Mouse (Mus musculus) kidney, embryonic 14.5 days (tissue): ENCODE measurements around the gene Adh1. TPM values are rescaled to one million over a fixed set of nuclear protein-coding genes. Genes with fewer than 3 reads are reported as not detected.

Experiments used
- ATAC-seq: fragments of 200-750 bp; cut with Nextera tagmentation; 2 replicates; pipeline ENCODE4 v1.8.0; 2017; ENCODE audit warnings: moderate number of reproducible peaks, mild to moderate bottlenecking, moderate TSS enrichment, moderate library complexity; ENCODE audit not compliant: low FRiP score, low TSS enrichment
- H3K27ac ChIP-seq: fragments of 300-500 bp; sonication (generic); 2 replicates; pipeline ENCODE4 v1.5.1; 2014; ENCODE audit warnings: low read depth, mild to moderate bottlenecking, low read length, moderate library complexity, mixed read lengths
- H3K27me3 ChIP-seq: fragments of 300-500 bp; sonication (generic); 2 replicates; pipeline ENCODE4 v1.6.1; 2014; ENCODE audit warnings: mild to moderate bottlenecking, low read length; ENCODE audit not compliant: control insufficient read depth, insufficient read depth
- H3K36me3 ChIP-seq: fragments of 300-500 bp; sonication (generic); 2 replicates; pipeline ENCODE4 v1.6.1; 2014; ENCODE audit warnings: low read length, mixed read lengths; ENCODE audit not compliant: control insufficient read depth, insufficient read depth
- H3K4me1 ChIP-seq: fragments of 300-500 bp; sonication (generic); 2 replicates; pipeline ENCODE4 v1.6.1; 2014; ENCODE audit warnings: low read length, mixed read lengths; ENCODE audit not compliant: control insufficient read depth, insufficient read depth
- H3K4me2 ChIP-seq: fragments of 300-500 bp; sonication (generic); replicated peaks from 2 replicates; pipeline ENCODE4 v1.6.1; 2014; ENCODE audit warnings: low read depth, mild to moderate bottlenecking, low read length
- H3K4me3 ChIP-seq: fragments of 300-500 bp; sonication (generic); 2 replicates; pipeline ENCODE4 v1.5.1; 2014; ENCODE audit warnings: mild to moderate bottlenecking, low read length
- H3K9ac ChIP-seq: fragments of 300-500 bp; sonication (generic); 2 replicates; pipeline ENCODE4 v1.6.1; 2014; ENCODE audit warnings: low read depth, mild to moderate bottlenecking, low read length, moderate library complexity
- H3K9me3 ChIP-seq: fragments of 300-500 bp; sonication (generic); 2 replicates; pipeline ENCODE4 v1.6.1; 2016; ENCODE audit warnings: low read length; ENCODE audit not compliant: control insufficient read depth
- WGBS: fragments of 180-500 bp; shearing (Covaris S2); extraction: QIAGEN DNeasy Blood & Tissue Kit; methylation state at CpG from one replicate; pipeline ENCODE4 v1.1.7; 2014; 5-methylcytosine and 5-hydroxymethylcytosine counted together
- polyA plus RNA-seq: library from polyadenylated mRNA; unstranded; fragments of >200 nt; fragmentation: Nextera tagmentation; extraction: Ambion mirVana; gene quantifications from 2 replicates; pipeline ENCODE4 v1.2.1, GENCODE M21; 2014

Gene Adh1
- 18.6 and 20.4 TPM in 2 replicates for polyA plus RNA-seq

GRCm38 (mm10) chr3:138260721-138261669, at the start of gene Adh1:
Gene Adh1 (plus strand): TSS chr3:138260991.
- peak; percentile 54; the same call in 1 of the 2 replicates for ATAC-seq
- Histone ChIP-seq H3K4me1 (peaks cover 13% of the 10 kb centered on the region; the same call in 1 of the 2 replicates), H3K9me3 (no peaks in the 10 kb centered on the region), H3K27ac (no peak within 1 kb of the TSS), H3K4me2 (no peak within 1 kb of the TSS), H3K9ac (no peak within 1 kb of the TSS), H3K27me3 (no peaks in the 10 kb centered on the region), H3K4me3 (no peak within 1 kb of the TSS), H3K36me3 (no peaks in the 10 kb centered on the region)
- WGBS: 53% methylated on average over 11 of the region's 11 CpGs

DNA sequence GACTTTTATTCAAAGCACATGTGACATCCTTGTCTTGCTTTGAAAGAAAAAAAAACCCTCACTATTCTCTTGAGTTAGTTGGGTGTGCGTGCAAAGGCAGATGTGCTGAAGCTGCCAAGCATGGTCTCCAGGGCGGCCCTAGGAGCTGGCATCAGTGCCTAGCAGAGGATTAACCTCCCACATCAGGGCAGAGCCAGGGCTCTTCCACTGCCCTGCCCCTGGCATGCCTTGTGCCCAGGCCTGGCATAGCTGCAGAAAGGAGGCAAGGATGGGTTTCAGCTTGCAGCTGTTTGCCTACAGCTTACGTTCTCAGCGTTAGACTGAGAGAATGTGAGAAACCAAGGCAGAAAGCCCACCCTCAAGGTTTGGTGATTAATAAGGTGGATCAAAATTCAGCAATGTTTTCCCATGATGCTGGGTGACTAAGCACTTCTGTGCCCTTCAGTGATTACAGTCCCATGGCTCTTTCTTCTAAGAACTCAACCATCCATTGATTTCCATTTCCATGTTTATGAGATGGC, 48.3 kb upstream of the Adh1 start:
- WGBS: 93% methylated on average over 4 of the region's 4 CpGs
- Histone ChIP-seq H3K27me3 (no peaks in the 10 kb centered on the region), H3K27ac (no peak overlapping the region), H3K4me3 (no peak overlapping the region), H3K36me3 (no peaks in the 10 kb centered on the region), H3K9ac (no peak overlapping the region), H3K4me2 (no peak overlapping the region), H3K9me3 (no peaks in the 10 kb centered on the region), H3K4me1 (no peaks in the 10 kb centered on the region)
- no peak for ATAC-seq

- ATAC-seq: no peak
- Histone ChIP-seq H3K9ac (no peak overlapping the region), H3K27me3 (no peaks in the 10 kb centered on the region), H3K4me3 (no peak overlapping the region), H3K27ac (no peak overlapping the region), H3K9me3 (no peaks in the 10 kb centered on the region), H3K36me3 (no peaks in the 10 kb centered on the region), H3K4me2 (no peak overlapping the region), H3K4me1 (no peaks in the 10 kb centered on the region)
- WGBS: 55% methylated on average over 11 of the region's 11 CpGs
These were observed 45.3 kb upstream of the Adh1 start for GRCm38 (mm10) chr3:138215395-138215989.

DNA sequence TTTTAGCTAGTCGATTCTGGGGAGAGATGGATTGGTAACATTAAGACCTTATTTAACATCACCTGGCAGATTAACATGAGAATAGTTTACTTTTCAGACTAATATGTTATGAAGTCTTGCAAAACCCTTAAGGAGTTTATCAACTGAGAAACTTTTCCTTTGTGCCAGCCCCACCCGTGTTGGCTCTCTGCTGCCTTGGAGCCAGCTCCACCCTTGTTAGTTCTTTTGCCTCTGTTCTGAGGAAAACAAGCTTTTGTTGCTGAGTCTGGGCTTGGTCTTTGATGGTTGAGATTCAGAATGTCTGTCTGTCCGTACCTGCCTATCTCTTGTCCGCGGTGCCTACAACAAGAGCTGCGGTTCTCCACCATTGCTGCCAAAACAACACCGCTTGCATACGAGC, 44.7 kb upstream of the Adh1 start:
- no peak overlapping the region for H3K9ac ChIP-seq
- no peak overlapping the region for H3K27ac ChIP-seq
- H3K4me2 ChIP-seq: no peak overlapping the region
- ATAC-seq: no peak
- H3K9me3 ChIP-seq: no peaks in the 10 kb centered on the region
- WGBS: 87% methylated on average over 8 of the region's 8 CpGs
- no peak overlapping the region for H3K4me3 ChIP-seq
- H3K27me3 ChIP-seq: no peaks in the 10 kb centered on the region
- H3K36me3 ChIP-seq: no peaks in the 10 kb centered on the region
- no peaks in the 10 kb centered on the region for H3K4me1 ChIP-seq

- Histone ChIP-seq H3K4me2 (no peak within 1 kb of the TSS), H3K4me1 (no peaks in the 10 kb centered on the region), H3K27me3 (no peaks in the 10 kb centered on the region), H3K27ac (no peak within 1 kb of the TSS), H3K4me3 (no peak within 1 kb of the TSS), H3K36me3 (no peaks in the 10 kb centered on the region), H3K9me3 (no peaks in the 10 kb centered on the region), H3K9ac (no peak within 1 kb of the TSS)
- no peak for ATAC-seq
- WGBS: 82% methylated on average over 10 of the region's 10 CpGs
These were observed 43.0 kb upstream of the Adh1 start, which contains the start of gene Adh7 for GRCm38 (mm10) chr3:138217631-138218264. Gene Adh7 (plus strand): TSS chr3:138217760.

DNA sequence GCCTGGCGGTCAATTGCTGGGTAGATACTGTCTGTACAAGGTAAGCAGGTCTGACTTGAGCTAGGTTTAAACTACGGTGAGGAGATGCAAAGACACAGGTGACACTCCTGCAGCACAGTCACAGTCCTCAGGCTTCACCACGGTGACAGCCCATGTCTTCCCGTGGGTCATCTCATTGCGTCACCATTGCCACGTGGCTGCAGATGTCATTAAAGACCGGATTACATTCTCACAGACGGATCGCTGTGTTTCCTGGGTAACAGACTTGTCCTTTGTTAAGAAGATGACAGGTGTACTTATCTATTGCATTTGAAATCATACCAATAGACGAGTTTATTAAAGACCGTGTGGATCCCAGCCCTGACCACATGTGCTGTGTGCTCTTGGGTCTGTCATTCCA, 39.7 kb upstream of the Adh1 start:
- H3K9me3 ChIP-seq: no peaks in the 10 kb centered on the region
- no peaks in the 10 kb centered on the region for H3K36me3 ChIP-seq
- ATAC-seq: no peak
- H3K4me3 ChIP-seq: no peak overlapping the region
- H3K9ac ChIP-seq: no peak overlapping the region
- no peak overlapping the region for H3K4me2 ChIP-seq
- H3K27ac ChIP-seq: no peak overlapping the region
- H3K27me3 ChIP-seq: no peaks in the 10 kb centered on the region
- WGBS: 87% methylated on average over 11 of the region's 11 CpGs
- H3K4me1 ChIP-seq: no peaks in the 10 kb centered on the region

DNA sequence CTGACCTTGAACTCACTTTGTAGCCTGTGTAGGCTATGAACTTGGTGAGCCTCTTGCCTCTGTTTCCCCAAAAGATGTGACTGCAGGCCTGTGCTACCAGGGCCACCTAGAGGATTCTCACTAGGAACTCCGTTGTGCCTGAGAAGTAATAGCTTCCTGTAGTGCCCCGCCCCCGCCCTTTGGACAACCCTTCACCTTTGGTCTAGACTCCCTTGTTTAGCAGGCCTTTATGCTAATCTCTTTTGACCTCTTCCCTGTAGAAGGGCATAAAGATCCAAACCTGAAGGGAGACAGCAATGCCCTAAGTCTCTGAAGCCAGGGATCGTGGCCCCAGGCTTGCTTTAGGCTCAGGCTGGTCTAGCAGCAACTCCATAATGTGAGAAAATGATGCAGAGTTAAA, 38.3 kb upstream of the Adh1 start:
- H3K9me3 ChIP-seq: no peaks in the 10 kb centered on the region
- WGBS: 66% methylated on average over 4 of the region's 4 CpGs
- H3K4me2 ChIP-seq: no peak overlapping the region
- H3K4me3 ChIP-seq: no peak overlapping the region
- no peak overlapping the region for H3K27ac ChIP-seq
- no peak overlapping the region for H3K9ac ChIP-seq
- no peak; the same call in 1 of the 2 replicates for ATAC-seq
- no peaks in the 10 kb centered on the region for H3K4me1 ChIP-seq
- no peaks in the 10 kb centered on the region for H3K27me3 ChIP-seq
- no peaks in the 10 kb centered on the region for H3K36me3 ChIP-seq

DNA sequence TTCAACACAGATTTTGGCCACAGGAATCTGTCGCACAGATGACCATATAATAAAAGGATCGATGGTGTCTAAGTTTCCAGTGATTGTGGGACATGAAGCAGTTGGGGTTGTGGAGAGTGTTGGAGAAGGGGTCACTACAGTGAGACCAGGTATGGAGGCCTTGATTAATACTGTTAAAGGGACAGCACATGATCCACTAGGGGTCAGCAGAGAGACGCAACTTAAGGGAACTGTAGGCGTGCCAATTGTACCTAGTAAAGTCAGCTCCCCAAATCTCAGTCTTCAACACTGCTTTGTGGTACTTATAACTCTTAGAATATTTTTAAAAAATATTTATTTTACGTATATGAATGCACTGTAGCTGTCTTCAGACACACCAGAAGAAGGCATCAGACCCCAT, 37.8 kb upstream of the Adh1 start:
- Histone ChIP-seq H3K4me3 (no peak overlapping the region), H3K4me1 (no peaks in the 10 kb centered on the region), H3K27me3 (no peaks in the 10 kb centered on the region), H3K4me2 (no peak overlapping the region), H3K36me3 (no peaks in the 10 kb centered on the region), H3K9ac (no peak overlapping the region), H3K9me3 (no peaks in the 10 kb centered on the region), H3K27ac (no peak overlapping the region)
- WGBS: 65% methylated on average over 5 of the region's 5 CpGs
- ATAC-seq: peak; percentile 91; the same call in 1 of the 2 replicates
